Mouse (Mus musculus): Measurements from ENCODE around the gene Gm20521.

Gm20521 gene

GRCm38 (mm10) chr14:54883154-54884021 is at the start of gene Gm20521, which contains the start of gene Bcl2l2:
Gene Gm20521 (plus strand): TSS chr14:54883441.
Gene Bcl2l2 (plus strand): TSS chr14:54883377.
- DNase-seq (ENCODE audit: low spot score), result peak; percentile 93

GRCm38 (mm10) chr14:54843461-54843860 is 39.8 kb upstream of the Gm20521 start:
- peak; percentile 80 for DNase-seq (ENCODE audit: low spot score)

GRCm38 (mm10) chr14:54855726-54856125 is 27.5 kb upstream of the Gm20521 start:
- no peak for DNase-seq (ENCODE audit: low spot score)

- DNase-seq (ENCODE audit: low spot score), result no peak
These were observed 26.5 kb upstream of the Gm20521 start for GRCm38 (mm10) chr14:54856703-54857102.

- DNase-seq (ENCODE audit: low spot score), result no peak
These were observed 25.4 kb upstream of the Gm20521 start for GRCm38 (mm10) chr14:54857891-54858290.

GRCm38 (mm10) chr14:54860511-54860910 is 22.7 kb upstream of the Gm20521 start:
- peak; percentile 73 for DNase-seq (ENCODE audit: low spot score)

GRCm38 (mm10) chr14:54863501-54864312 is 19.5 kb upstream of the Gm20521 start:
- peak; percentile 97 for DNase-seq (ENCODE audit: low spot score)

GRCm38 (mm10) chr14:54864313-54865036 is 18.8 kb upstream of the Gm20521 start:
- no peak for DNase-seq (ENCODE audit: low spot score)

GRCm38 (mm10) chr14:54865626-54866025 is 17.6 kb upstream of the Gm20521 start:
- no peak for DNase-seq (ENCODE audit: low spot score)

- no peak for DNase-seq (ENCODE audit: low spot score)
These were observed 17.0 kb upstream of the Gm20521 start for GRCm38 (mm10) chr14:54866268-54866667.

- peak; percentile 30 for DNase-seq (ENCODE audit: low spot score)
These were observed 16.3 kb upstream of the Gm20521 start for GRCm38 (mm10) chr14:54866936-54867335.

- no peak for DNase-seq (ENCODE audit: low spot score)
These were observed 15.2 kb upstream of the Gm20521 start for GRCm38 (mm10) chr14:54868026-54868425.

- no peak for DNase-seq (ENCODE audit: low spot score)
These were observed 12.4 kb upstream of the Gm20521 start, which contains the start of gene Homez for GRCm38 (mm10) chr14:54870861-54871260. Gene Homez (minus strand): TSS chr14:54870961.

- DNase-seq (ENCODE audit: low spot score), result no peak
These were observed 9.1 kb upstream of the Gm20521 start for GRCm38 (mm10) chr14:54874165-54874564.

- DNase-seq (ENCODE audit: low spot score), result peak; percentile 56
These were observed 7.2 kb upstream of the Gm20521 start for GRCm38 (mm10) chr14:54875844-54876538.

GRCm38 (mm10) chr14:54876539-54877047 is 6.6 kb upstream of the Gm20521 start:
- peak; percentile 91 for DNase-seq (ENCODE audit: low spot score)

- DNase-seq (ENCODE audit: low spot score), result peak; percentile 64
These were observed 6.1 kb upstream of the Gm20521 start, which contains the start of gene Ppp1r3e for GRCm38 (mm10) chr14:54877048-54877715. Gene Ppp1r3e (minus strand): TSS chr14:54877550.

- no peak for DNase-seq (ENCODE audit: low spot score)
These were observed 926 bp downstream of the Gm20521 start for GRCm38 (mm10) chr14:54884022-54884712.

- no peak for DNase-seq (ENCODE audit: low spot score)
These were observed 2.1 kb downstream of the Gm20521 start for GRCm38 (mm10) chr14:54885309-54885708.

- no peak for DNase-seq (ENCODE audit: low spot score)
These were observed 9.0 kb downstream of the Gm20521 start, which contains the start of gene Pabpn1 for GRCm38 (mm10) chr14:54892200-54892599. Gene Pabpn1 (plus strand): TSS chr14:54892500.
